Mouse (Mus musculus): ENCODE results near the gene Cxcr2.

GRCm38 (mm10) chr1:74151091-74151490 lies 2.7 kb upstream of the Cxcr2 start:
- TF ChIP-seq CTCF (IDR thresholded peaks at IDR 0.05; ENCODE audit: insufficient read depth, low read depth, low read length) = no peak
- TF ChIP-seq POLR2A (IDR thresholded peaks at IDR 0.05; ENCODE audit: insufficient read depth, low read depth, low read length) = no peak
